Mouse (Mus musculus): ENCODE results near the gene Zswim1.
"Not testable (repeated sequence)": the region's sequence is repeated elsewhere in the genome, so short reads cannot be mapped to it uniquely, and the experiment has no call there.

Gene Zswim1

DNA sequence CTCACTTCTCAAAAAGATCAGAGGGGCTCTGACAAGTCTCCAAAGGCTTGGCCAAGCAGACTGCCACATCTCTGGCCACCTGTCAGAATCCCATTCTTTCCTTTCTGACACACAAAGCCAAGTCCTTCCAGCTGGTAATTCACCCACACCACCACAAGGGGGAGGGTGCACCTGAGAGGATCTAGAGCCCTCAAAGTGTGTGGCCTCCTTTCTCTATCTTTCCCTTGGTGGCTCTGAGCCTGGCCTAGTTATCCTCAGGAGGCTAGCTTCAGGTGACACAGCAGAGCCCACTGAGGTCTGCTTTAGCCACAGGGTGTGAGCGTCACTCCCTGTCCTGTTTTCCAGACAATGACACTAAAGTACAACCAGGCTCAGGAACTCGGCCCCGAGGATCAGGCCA is 29.2 kb upstream of the Zswim1 start:
- peak; percentile 38 to 62 for DNase-seq (ENCODE audit: low spot score in 2 of 2)

DNA sequence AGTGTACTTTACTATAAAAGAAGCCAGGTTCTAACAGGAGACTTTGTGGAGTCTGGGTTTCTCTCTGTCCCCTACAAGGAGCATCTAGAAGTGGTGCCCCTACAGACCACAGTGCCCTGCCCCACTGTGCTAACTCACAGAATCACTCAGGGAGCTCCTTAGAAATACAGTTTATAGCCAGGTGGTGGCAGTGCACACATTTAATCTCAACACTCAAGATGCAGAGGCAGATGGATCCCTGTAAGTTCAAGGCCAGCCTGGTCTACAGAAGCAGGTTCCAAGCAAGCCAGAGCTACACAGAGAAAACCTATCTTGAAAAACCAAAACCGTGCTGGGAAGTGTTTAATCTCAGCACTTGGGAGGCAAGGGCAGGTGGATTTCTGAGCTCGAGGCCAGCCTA is 28.7 kb upstream of the Zswim1 start:
- DNase-seq (ENCODE audit: low spot score in 2 of 2) = no peak

DNA sequence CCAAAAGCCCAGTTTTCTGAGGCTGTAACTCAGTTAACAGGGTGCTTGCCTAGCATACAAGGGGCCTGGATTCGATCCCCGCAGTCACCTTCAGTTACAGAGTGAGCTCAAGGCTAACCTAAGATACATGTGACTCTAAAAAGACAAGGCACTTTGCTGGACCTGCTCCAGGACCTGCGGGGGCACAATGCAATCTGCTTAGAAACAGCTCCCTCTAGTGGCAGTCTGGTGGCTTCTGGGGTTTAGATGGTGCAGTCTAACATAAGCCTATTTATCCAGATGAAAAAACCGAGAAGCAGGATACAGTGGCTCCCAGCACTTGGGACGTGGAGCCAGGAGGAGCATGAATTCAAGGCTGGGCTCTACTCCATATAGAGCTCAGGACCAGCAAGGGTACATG is 28.2 kb upstream of the Zswim1 start:
- peak; percentile 48 to 76 for DNase-seq (ENCODE audit: low spot score in 2 of 2)

DNA sequence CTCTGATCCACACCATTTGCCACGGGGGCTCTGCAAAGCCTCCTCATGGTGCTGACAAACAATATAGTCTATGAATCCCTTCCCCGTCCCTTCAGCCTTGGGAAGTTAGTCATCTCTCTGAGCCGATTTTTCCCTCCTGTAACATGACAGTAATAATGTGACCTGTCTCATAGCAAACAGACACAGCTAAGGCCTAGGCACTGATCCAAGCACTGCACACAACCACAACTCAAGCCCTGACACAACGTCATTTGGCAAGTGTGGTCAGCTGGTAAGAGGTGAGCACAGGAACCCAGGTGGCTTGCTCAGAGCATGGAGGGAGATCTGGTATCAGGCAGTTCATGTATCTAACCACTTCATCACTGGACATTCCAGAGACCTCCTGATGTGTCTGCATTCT is 26.6 kb upstream of the Zswim1 start:
- DNase-seq (ENCODE audit: low spot score in 2 of 2) = no peak

DNA sequence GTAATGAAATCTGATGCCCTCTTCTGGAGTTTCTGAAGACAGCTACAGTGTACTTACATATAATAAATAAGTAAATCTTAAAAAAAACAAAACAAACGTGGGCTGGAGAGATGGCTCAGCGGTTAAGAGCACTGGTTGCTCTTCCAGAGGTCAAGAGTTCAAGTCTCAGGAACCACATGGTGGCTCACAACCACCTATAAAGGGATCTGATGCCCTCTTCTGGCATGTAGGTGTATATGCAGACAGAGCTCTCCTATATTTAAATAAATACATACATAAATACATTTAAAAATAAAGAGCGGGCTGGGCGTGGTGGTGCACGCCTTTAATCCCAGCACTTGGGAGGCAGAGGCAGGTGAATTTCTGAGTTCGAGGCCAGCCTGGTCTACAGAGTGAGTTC is 23.9 kb upstream of the Zswim1 start:
- not testable (repeated sequence) for DNase-seq (ENCODE audit: low spot score in 2 of 2)

DNA sequence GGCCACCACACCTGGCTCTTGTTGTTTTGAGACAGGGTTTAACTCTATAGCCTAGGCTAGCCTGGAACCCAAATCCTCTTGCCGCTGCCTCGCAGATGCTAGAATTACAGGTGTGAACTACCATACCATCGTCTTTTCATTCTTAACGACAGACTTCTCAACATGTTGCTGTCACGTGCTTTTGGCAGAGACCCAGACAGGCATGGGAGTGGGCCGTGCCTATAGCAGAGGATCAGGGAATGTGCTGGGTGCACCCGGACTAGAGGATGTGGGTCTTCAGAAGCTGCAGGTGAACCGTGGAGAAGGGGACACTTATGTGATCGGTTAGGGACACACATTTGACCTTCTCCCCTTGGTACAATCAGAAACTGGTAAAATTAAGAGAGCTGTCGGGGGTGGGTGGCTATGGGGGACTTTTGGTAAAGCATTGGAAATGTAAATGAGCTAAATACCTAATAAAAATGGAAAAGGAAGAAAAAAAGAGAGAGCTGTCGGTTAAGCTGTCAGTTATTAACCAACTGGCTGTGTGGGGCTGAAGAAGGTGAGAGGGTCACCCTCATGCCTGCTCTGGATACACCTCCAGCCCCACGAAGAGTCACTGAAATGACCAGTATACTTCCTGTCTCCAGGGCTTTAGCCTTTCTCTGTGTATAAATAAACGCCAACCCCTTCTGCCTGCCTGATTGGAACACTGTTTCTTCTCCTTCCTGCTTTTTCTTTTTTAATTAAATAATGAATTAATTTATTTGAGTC is 22.1 kb upstream of the Zswim1 start:
- no peak for DNase-seq (ENCODE audit: low spot score in 2 of 2)

DNA sequence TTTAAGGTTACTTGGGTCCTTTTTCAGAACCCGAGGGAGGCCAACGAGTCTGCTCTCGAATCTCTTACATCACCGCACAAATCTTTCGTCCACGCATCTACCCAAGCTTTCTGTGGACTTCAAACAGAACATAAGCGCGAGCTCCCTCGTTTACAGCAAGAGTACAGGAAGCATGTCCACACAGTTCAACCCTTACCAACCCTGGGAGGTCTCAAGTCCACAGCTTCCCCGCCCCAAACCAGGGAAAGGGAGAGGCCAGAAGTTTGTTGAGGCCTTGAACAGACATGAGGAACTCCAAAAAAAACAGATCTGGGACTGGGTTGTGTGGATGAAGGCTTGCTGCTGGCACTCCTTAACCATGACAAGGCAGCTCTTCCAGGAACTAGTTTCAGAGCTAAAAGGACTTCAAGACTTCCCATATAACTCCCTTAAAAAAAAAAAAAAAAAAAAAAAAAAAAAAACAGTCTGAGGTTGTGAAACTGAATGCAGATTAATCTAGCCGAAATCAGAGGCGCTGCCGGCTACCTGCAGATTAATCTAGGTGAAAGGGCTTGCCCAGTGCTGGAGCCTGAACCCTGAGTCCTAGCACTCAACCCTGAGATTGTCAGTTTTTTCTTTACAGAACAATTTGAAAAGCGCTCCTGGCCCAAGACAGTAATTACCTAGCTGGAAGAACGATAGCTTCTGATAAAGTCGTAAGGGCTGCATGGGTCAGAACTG is 19.1 kb upstream of the Zswim1 start:
- DNase-seq (ENCODE audit: low spot score in 2 of 2) = no peak

DNA sequence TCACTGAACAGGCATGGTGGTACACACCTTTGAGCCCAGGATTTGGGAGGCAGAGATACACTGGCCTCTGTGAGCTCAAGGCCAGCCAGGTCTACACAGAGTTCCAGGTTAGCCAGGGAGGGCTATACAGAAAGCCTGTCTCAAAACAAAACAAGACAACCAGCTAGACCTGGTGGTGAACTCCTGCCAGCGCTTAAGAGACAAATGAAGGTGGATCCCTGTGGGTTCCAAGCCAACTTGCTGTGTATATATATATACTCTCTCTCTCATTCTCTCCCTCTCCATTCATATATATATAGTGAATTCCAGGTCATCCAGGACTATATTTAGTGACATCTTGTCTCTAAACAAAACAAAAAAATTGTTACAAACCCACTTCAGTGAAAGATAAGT is 18.6 kb upstream of the Zswim1 start:
- no peak for DNase-seq (ENCODE audit: low spot score in 2 of 2)

DNA sequence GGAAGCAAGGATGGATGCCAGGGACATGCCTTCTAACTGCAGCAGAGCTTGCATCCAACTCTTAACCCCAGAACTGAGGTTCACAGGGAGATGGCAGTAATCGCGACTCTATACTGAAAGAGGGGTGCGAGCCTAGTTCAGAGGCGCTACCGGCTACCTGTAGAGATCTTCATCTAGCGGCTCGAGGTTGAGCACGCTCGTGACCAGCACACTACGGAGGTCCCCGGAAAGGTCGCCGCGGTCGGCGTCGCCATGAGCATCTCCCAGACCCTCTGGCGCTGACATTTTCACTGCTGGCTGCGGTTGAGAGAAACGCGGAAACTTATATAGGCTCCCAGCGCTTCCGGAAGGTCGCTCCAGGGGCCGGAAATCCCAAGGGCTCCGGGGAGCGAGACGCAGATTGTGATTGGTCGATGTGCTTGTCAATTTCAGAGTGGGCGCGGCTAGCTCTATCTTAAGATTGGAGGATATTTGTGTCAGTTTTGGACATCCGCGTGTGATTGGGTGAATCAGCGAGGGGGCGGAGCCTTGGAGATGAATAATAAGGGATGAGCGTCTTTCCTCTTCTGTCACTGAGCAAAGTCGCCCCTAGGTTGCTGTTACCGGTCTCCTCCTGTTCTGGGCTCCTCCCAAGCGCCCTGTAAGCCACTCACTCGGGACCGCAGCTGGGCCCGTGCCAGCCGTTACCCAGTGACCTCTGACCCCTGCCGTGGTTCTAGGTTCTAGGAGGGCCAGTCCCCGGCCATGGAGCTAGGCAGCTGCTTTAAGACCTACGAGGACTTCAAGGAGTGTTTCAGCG is 17.8 kb upstream of the Zswim1 start, which contains the start of the genes Acot8 and Zswim3:
Gene Acot8 (minus strand): TSS at position 350 of the 799 bp plus-strand sequence.
Gene Zswim3 (plus strand): TSS at position 566 of the 799 bp plus-strand sequence.
- DNase-seq (ENCODE audit: low spot score in 2 of 2) = peak; percentile 98

DNA sequence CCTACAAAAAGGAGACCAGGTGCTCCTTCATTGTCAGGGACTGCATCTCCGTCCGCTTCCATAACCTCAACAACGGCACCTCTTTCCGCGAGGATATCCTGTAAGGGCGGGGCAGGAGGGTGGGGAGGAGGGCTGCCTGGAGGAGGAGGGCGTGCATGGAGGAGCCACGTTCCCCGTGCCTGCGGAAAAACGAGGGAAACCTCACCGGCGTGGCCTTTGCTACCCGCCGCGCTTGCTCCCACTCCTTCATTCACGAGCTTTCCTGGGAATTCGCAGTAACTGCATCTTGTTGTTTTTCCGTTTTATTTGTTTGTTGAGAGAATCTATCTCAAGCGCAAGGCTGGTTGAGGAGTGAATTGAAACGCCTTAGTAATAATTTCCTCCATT is 17.2 kb upstream of the Zswim1 start:
- DNase-seq (ENCODE audit: low spot score in 2 of 2) = no peak

DNA sequence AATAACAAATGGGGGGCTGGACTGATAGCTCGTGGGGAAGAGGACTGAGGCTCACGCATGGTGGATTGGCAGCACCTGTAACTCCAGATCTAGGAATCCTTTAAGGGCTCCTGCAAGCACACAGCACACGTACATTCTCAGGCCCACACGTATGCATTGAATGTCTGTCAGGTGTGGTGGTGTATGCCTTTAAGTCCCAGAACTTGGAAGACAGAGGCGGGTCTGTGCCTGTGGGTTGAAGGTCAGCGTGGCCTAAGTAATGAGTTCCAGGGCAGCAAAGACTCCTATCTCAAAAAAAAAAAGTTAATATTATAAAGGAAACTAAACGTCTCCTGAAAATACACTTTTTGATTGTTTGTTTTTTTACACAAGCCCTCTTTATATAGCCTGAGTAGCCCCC is 15.9 kb upstream of the Zswim1 start:
- DNase-seq (ENCODE audit: low spot score in 2 of 2) = no peak

DNA sequence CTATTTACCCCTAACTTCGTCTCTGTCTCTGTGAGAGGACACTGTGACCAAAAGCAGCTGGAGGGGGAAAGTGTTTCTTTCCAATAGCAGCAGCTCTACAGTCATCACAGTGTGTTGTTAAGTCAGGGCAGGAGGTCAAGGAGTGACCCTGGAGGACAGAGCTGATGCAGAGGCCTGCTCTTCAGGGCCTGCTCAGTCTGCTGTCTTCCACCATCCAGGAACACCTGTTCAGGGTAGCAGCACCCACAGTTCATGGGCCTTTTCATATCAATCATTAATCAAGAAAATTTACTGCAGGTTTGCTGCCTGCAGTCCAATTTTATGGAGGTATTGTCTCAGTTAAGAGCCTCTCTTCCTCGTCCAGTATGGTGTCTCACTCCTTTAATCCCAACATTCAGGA is 8.9 kb upstream of the Zswim1 start:
- DNase-seq (ENCODE audit: low spot score in 2 of 2) = no peak

DNA sequence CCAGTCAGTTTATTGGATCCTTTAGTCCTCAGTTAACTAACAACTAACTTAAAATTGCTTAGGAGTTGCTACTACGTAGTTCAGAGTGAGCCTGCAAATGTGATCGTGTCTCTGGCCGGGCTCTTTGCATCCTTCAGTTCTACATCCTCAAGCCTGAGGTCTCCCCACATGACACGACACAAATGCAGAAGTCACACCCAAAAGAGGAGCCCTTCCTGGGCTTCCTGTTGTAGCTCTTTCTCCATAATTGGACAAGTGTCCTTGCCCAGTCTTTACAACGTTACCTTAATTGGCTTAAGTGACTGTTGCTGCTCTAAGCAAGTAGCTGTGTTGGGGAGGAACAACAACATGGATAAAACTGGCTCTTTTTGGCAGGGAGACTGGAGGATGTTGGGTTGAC is 7.1 kb upstream of the Zswim1 start:
- DNase-seq (ENCODE audit: low spot score in 2 of 2) = no peak

DNA sequence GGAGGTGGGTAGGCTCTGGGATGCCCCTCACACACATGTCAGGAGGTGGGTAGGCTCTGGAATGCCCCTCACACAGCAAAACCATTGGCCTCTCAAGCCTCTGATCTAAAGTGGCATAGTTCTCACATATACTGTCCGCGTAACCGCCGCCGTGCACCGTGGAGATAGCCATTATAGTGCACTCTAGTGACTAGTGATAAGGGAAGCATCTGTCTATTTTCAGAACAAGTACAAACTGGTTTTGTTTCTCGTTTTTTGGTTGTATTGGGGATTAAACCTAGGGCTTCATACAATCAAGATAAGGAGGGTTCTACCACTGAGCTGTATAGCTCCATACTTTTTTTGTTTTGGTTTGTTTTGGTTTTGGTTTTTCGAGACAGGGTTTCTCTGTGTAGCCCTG is 6.7 kb upstream of the Zswim1 start:
- no peak for DNase-seq (ENCODE audit: low spot score in 2 of 2)

DNA sequence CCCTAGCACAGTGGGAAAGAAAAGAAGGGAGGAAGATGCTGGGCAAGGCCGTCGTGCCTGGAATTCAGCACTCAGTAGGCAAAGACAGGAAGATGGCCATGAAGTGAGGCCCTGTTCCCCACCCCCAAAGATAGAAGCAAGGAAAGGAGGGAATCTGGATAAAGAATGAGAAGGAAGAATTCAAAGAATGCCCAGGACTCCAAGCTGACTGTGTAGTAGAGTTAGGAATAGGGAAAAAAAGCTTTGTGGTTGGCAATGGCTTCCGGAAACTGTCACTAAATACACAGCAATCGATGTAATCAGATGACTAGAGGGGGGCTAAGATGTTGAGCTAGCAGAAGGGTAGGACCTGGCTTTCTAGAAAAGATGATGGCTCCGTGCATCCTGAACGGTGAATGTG is 5.3 kb upstream of the Zswim1 start:
- DNase-seq (ENCODE audit: low spot score in 2 of 2) = no peak

DNA sequence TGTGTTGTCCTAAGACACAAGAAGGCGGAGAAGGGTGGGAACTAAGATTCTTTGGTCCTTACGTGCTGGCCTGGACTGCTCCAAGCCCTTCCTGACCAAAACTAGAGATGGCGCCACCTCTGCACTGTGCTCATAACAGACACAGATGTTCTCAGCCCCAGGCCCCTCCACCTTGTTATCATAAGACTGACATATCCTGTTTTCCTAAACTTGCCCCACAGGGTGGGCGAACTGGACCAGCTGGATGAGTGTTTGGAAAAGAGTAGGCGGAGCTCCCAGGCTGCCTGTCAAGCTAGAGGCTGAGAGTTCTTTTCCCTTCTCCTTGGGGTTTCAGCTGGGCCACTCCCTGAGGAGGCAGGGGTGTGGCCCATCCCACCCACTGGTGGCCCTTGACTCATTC is 4.8 kb upstream of the Zswim1 start:
- DNase-seq (ENCODE audit: low spot score in 2 of 2) = no peak

DNA sequence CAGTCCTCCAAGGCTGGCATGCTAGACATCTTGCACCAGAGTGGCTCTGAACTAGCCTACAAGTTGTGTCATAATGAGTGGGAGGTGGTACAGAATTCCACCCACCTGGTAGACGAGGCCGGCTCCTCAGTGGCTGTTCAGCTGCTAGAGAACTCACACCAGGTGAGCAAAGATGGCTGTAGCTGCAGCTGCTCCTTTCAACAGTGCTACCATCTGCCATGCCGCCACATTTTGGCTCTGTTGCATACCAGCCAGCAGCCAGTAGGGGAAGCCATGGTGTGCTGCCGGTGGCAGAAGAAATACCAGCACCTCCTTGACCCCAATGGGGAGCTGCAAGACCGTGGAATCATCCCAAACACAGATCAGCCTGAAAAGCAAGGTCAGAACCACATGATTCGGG is 1.4 kb upstream of the Zswim1 start:
- DNase-seq (ENCODE audit: low spot score in 2 of 2) = no peak

DNA sequence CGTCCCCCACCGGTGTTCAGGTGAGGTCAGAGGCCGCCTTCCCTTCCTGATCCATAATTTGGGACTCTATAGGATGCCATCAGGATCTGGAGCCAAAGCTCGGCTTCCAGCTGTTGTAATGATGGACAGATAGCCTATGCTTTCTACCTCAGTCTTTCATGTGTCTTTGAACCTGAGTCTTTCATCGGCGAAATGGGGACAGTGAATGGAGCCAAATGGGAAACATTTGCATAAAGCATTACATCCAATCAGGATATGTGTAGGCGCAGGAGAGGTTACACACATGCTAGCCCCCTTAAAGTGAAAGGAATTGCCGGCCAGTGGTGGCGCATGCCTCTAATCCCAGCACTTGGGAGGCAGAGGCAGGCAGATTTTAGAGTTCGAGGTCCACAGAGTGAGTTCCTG is 697 bp downstream of the Zswim1 start:
- no peak for DNase-seq (ENCODE audit: low spot score in 2 of 2)

DNA sequence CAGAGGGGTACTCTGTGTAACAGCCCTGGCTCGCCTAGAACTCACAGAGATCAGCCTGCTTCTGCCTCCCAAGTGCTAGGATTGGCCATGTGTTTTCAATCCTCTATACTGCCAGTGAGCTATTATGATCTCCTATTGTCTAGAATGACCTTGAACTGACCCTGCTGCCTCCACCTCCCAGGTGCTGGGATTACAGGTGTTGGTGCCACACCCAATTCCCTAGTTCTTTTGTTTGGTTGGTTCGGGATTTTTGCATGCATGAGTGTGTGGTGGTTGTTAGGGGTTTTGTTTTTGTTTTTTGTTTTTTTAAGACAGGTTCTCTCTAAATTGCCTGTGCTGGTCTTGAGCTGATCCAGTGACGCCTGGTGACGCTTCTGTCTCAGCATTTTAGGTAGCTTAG is 1.5 kb downstream of the Zswim1 start:
- DNase-seq (ENCODE audit: low spot score in 2 of 2) = no peak

DNA sequence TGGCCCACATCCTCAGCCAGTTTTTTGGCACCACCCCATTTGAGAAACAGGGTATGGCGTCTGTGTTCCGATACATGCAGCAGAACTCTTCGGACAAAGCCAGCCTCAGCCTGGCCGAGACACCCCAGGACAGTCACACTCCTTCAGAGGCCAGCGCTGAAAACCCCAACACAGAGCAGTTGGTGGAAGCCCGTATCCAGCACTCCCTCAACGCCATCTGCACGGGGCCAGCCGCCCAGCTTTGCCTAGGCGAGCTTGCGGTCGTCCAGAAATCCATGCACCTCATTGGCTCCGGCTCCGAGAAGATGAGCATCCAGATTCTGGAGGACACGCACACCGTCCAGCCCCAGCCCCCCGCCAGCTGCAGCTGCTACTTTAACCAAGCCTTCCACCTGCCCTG is 3.0 kb downstream of the Zswim1 start:
- no peak for DNase-seq (ENCODE audit: low spot score in 2 of 2)

DNA sequence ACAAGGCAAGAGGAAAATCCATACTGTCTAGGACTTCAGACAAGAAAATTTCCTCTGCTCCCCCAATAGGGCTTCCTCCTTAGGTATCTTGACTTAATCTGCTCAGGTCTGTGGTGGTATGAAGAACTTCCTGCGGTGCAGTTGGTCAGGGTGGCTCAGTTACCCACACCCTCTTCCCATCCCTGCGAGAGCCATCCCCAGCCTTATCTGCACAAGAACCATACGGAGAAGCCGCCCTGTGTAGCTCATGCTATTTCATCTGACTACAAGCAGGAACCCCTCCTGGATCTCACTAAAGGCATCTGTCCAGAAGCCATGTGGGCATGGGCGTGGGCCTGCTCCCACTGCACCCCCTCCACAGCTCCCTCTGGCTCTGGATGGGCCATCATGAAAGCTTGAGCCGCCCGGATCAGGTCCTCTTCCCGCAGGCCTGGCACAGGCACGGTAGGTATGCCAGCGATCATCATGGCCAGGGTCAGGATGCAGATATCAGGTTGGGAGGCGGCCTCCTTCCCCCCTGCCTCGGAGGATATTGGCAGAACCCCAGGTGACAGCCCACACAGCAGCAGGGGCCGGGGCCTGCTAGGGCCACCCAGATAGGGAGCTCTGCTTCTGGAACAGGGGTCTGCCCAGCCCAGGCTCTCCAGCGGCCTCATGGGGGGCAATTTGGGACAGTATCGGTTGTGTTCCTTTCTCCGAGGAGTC is 4.8 kb downstream of the Zswim1 start:
- no peak for DNase-seq (ENCODE audit: low spot score in 2 of 2)

DNA sequence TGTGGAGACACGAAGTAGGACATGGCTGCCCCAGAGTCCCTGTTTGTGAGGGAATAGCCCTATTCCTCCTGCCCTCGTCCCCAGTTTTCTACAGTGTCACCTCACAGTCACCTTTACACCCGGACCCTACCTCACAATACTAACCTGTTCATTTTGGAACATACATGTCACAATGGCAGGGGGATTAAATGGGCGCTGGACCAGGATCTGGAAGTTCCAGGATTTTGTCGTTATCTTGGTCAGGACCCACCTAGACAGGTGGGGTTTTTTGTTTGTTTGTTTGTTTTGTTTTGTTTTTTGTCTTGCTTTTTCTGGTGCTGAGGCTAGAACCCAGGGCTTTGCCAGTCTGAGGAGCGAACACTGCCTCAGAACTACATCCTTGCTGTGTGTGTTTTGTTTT is 6.0 kb downstream of the Zswim1 start, which contains the start of gene Spata25:
Gene Spata25 (minus strand): TSS at position 101 of the 400 bp plus-strand sequence.
- no peak for DNase-seq (ENCODE audit: low spot score in 2 of 2)
